Mouse (Mus musculus) neural tube, embryonic 10.5 days (tissue): ENCODE measurements at regions not wholly inside any gene's neighbourhood (a gene's known extent, or its start where the extent isn't known, plus 50 kb on each side); places are given as distances from the start of the nearest gene placed in this dataset.
A peak's percentile ranks its signal among the peaks of the same experiment; 100 is the strongest.
"Not testable (repeated sequence)": the region's sequence is repeated elsewhere in the genome, so short reads cannot be mapped to it uniquely, and the experiment has no call there.

Experiments
- DNase-seq: peaks from one replicate; pipeline ENCODE4 v3.0.0-alpha.2; 2017; ENCODE audit warnings: low spot score; ENCODE audit errors: extremely low spot score

DNA sequence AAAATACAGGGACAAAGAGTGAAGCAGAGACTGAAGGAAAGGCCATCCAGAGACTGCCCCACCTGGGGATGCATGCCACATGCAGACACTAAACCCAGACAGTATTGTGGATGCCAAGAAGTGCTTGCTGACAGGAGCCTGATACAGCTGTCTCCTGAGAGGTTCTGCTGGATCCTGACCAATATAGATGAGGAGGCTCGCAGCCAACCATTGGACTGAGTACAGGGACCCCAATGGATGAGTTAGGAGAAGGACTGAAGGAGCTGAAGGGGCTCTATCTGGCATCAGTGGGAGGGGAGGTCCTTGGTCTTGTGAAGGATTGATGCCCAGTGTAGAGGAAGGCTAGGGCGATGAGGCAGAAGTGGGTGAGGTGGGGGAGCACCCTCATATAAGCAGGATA, 514.4 kb downstream of the Gja1 start:
- not testable (repeated sequence) for DNase-seq

- no peak for DNase-seq
These were observed 515.6 kb downstream of the Gja1 start for GRCm38 (mm10) chr10:56892666-56893209.

GRCm38 (mm10) chr10:56893210-56893705, 516.1 kb downstream of the Gja1 start:
- DNase-seq, result no peak

DNA sequence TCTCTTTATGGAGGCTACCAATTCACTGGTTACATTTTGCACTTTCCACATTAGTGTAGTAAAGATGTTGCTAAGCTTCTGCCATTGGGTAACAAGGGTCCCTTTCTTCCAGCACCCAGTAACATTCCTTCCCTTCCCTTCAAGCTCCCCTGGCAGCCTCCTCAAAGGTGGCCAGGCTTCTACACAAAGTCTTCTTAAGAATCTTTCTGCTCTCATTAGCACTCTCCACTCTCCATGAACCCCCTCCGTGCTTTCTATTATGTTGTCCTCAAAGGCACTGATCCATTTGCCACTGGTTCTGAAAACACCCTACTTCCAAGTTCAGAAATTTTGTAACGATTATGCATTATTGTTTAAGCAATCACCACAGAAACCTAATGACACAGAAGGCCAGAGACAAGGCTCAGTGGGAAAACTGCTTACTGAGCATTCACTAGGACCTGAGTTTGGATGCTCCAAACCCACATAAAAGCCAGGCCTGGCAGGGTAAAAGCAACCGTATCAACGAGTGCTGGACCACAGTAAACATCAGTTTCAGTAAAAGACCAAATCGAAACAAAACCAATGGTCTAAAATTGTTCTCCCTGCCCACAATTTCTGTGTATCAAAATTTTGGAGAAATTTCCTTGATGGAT, 522.6 kb downstream of the Gja1 start:
- DNase-seq, result no peak

GRCm38 (mm10) chr10:56900914-56901313, 523.8 kb downstream of the Gja1 start:
- no peak for DNase-seq

DNA sequence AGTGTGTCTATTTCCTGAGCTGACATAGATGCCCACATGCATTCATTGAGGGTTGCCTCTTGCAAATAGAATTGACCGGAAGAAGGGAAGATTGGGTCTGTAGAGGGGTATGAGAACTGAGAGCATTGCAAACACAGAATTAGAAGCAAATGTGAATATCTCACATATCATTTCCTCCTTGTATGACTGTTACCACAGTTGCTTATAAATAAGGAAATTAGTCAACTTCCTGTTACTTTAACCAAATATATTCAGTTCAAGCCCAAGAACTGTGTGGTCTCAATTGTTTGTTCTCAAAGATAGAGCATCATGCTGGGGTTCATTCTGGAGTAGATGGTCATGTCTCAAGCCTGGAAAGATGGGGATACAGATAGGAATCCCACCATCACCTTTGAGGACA, 535.6 kb downstream of the Gja1 start:
- no peak for DNase-seq

- DNase-seq, result no peak
These were observed 537.0 kb downstream of the Gja1 start for GRCm38 (mm10) chr10:56914103-56914502.

GRCm38 (mm10) chr10:56918412-56918811, 541.3 kb downstream of the Gja1 start:
- no peak for DNase-seq

- peak; percentile 72 for DNase-seq
These were observed 543.9 kb downstream of the Gja1 start for GRCm38 (mm10) chr10:56920711-56921672.

GRCm38 (mm10) chr10:56935174-56935573, 551.0 kb upstream of the Hsf2 start:
- DNase-seq, result no peak

DNA sequence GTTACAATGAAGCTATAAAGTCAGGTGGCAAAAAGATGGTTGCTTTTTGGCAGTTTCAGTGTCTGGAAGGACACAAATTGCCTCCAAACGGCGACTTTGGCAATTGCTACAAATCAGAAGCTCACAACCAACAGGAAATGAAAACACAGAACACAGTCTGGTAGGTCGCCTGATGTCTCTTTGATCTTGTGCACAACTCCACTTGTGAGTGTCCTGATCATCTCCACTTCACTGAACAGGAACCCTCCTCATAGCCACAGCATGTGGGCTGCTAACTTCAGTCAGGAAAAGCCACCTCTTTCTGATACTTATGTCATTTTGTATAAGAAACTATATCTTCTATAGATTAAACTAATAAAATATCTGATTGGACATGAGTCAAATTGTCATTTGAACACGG, 544.2 kb upstream of the Hsf2 start:
- no peak for DNase-seq

- no peak for DNase-seq
These were observed 541.6 kb upstream of the Hsf2 start for GRCm38 (mm10) chr10:56944434-56945145.

DNA sequence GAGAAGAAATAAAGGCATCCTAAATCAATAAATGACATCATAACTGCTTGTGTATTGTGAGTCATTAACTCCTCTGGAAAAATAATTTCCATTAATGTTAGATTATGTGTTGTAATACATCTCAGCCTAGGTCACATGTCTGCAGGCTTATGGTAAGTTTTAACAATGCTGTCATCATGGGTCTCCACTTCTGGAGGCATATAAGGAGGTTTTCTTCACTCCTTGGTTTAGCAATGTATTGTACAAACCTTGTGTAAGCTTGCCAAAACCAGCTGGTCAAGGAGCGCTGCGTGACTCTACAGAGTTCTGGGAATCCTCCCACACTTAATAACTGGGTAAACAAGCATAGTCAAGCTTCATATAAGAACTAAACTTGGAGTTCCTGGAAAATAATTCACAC, 529.5 kb upstream of the Hsf2 start:
- DNase-seq, result no peak

DNA sequence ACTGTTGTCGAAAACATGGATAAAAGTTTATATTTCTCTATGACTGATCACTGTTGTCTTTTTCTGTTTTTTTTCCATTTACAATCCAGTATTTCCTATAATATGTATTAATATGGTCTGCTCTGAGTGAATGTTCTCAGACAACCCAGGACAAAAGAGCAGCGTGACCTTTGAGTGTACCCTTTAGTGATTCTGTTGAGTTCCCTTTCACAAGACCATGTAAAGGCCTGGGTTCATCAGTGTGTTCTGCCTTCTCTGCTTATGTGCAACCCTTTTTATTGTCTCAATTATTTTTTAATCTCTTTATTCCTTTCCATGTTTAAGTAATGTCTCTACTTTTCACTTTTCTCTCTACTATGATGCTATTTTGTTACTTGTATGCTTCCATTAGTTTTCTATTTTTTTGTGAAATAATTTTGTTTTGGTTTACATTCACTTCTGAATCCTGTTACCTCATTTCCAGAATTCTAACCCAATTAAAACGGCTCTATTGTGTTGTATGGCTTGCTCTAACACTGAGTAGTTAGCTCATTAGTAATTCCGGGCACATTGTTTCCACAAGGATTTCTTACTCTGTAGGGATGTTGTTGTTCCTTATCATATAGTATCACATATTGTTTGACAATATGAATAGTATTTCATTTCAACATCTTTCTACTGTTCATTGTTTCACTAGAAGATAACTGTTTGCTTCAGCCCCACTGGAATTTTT, 523.9 kb upstream of the Hsf2 start:
- no peak for DNase-seq

DNA sequence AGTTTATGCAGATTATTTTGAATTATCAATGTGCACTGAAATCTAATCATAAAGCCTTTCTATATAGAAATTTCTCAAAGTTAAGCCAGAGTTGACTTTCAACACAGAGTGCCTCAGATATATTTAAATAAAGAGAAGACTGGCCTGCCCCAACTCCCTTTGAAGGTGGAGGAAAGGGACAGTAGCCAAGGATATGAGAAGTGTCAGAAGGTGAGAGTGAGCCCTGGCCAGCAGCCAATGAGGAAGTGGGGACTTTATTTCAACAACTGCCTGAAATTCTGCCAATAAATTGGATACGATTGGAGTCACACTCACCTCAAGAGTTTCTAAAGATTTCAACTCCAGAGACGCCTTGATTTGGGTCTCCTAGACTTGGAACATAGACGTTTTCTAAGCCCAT, 523.0 kb upstream of the Hsf2 start:
- no peak for DNase-seq

DNA sequence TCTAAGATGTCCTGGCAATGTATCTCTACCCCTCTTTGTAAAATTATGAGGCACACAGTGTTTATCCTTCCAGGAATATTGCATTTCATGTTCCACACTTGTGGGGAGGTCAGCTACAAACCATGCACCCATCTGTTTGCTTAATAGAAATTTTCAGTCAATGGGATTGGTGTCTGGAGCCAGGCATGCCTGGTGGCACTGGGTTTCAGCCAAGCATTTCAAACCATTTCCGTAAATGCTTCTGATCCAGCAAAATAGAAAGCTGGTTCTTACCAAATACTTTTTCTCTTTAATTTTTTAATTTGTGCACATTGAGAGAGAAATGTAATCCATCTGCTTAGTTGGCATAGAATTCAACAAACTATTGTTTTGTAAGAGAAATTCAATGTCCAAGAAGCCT, 517.3 kb upstream of the Hsf2 start:
- no peak for DNase-seq

GRCm38 (mm10) chr10:56974812-56975211, 511.4 kb upstream of the Hsf2 start:
- DNase-seq, result no peak

GRCm38 (mm10) chr10:56979601-56980000, 506.6 kb upstream of the Hsf2 start:
- DNase-seq, result no peak

- no peak for DNase-seq
These were observed 505.4 kb upstream of the Hsf2 start for GRCm38 (mm10) chr10:56980821-56981220.

DNA sequence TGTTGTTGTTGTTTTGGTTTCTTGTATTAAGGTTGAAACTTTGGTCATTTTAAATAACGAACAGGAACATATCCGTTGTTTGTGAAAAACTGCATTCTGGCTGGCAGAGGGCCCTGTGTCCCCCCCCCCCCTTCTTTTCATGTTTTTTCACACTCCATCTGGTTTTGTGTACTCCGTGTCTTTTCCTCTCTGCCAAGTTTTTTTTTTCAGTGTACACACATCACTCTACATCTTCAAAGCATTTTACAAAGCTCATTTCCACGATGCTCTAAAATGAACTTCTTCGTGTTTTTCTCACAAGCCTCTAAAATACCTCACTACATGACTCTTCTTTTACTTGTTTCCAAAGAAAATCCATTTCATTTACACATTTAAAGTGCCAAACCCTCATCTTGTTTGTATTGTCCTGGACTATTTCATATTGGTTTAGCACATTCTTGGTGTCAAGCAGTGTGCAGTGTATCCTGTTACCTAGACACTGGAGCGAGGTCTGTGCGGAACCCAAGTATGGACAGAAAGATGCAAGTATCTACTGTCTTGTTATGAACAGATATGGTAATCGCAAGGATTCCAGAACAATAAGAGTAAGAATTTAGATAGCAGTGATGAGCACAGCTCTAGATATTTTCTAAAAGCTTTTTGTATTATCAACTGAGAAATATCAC, 503.5 kb upstream of the Hsf2 start:
- no peak for DNase-seq
